Mouse (Mus musculus): ENCODE data around the gene Plxnc1.
A peak's percentile ranks its signal among the peaks of the same experiment; 100 is the strongest.

Plxnc1 gene

GRCm38 (mm10) chr10:94871102-94871501 lies 73.5 kb downstream of the Plxnc1 start:
- DNase-seq (ENCODE audit: low read depth, low spot score), result peak; percentile 12

DNA sequence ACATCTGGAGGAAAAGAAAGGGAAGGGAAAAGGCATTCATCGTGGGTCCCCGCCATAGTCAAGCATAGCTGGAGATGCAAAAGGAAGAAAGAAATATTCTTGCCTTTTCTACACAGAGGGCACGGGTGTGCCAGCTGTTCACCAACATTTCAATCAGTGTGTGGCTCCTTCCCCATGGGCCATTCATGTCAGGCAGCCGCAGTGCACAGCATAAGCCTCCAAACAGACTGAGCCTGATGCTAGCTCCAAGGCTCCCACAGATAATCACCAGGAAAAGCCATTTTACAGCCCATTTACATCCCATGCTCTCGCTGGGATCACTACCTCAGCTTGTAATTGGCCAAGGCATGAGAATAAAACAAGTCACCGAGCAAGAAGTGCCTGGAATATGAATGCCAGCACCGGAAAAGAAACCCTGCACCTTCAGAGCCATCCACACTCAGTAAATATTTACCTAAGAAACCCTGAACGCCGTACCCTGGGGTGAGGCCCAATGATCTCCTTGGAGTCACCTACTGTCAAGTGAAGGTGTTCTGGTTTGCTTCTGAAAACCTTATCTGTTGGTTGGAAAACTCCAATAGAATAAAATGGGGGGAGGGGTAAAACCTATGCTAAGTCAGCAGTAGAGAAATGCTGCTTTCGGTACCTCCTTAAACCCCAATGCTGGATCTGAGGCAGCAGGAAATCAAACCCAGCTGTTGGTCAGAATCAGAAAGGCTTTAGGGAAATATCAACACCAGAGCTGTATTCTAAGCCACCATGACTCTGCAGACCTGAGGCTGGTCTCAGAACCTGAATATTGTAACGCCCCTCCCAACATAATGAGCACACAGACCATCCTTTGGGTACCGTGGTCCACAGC lies 77.4 kb downstream of the Plxnc1 start:
- no peak for DNase-seq (ENCODE audit: low read depth, low spot score)

DNA sequence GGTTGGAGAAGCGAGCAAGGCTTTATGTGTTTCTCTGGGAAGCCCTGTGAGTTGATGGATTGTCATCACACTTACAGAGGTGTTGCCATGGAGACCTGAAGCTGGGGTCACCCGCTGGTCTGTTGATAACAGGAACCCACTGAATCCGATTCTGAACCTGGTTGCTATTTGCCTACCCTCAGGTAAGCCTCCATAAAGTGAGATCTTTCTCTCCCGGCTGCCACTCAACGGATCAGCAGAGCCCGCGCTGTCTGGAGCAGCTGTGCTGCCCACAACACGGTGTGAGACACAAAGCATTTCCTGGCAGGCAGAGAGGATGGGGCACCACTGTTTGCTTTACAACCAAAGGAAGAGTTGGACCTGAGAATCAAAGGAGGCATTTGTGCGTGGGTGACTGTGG lies 79.4 kb downstream of the Plxnc1 start:
- DNase-seq (ENCODE audit: low read depth, low spot score), result no peak

- DNase-seq (ENCODE audit: low read depth, low spot score), result no peak
Measured at GRCm38 (mm10) chr10:94864199-94864928, 80.3 kb downstream of the Plxnc1 start.

- DNase-seq (ENCODE audit: low read depth, low spot score), result no peak
Measured at GRCm38 (mm10) chr10:94863251-94863650, 81.4 kb downstream of the Plxnc1 start.

DNA sequence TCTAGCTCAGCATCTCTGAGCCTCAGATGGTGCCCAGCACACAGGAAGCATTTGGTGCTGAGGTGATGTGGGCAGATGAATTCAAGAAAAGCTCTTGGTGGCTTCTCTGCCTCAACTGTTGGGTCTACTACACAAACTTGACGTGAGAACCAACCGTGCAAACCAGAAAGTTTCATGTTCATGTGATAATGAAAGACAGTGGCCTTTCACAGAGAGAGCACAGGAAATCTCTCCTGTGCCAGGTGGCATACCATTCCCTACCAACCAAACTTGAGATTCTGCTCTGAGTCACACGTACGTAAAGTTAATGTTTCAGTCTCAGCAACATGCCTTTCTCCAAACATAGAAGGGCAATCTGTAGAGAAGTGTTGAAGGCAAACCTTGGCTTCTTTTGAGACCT lies 83.8 kb downstream of the Plxnc1 start:
- no peak for DNase-seq (ENCODE audit: low read depth, low spot score)

GRCm38 (mm10) chr10:94858277-94859033 lies 86.2 kb downstream of the Plxnc1 start:
- DNase-seq (ENCODE audit: low read depth, low spot score), result no peak

- no peak for DNase-seq (ENCODE audit: low read depth, low spot score)
Measured at GRCm38 (mm10) chr10:94850565-94850964, 94.1 kb downstream of the Plxnc1 start.

DNA sequence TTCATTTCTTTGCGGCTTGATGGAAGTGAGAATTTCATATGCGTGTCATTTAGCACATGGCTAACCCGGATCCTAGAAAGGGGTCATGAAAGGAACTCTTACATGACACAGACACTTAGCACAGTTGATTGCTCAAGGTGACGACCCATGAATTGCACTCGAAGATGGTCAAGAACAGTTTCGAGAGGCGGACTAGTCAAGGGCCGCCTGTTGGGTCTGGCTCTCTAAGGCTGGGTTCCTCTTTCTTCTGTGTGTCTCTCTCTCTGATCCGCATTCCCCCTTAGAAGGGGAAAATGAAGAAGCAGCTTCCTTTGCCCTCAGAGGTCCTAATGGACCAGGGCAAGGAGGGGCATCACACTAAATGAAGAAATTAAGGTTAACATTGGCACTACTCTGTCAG lies 94.7 kb downstream of the Plxnc1 start:
- DNase-seq (ENCODE audit: low read depth, low spot score), result no peak

- DNase-seq (ENCODE audit: low read depth, low spot score), result no peak
Measured at GRCm38 (mm10) chr10:94849360-94849759, 95.3 kb downstream of the Plxnc1 start.

DNA sequence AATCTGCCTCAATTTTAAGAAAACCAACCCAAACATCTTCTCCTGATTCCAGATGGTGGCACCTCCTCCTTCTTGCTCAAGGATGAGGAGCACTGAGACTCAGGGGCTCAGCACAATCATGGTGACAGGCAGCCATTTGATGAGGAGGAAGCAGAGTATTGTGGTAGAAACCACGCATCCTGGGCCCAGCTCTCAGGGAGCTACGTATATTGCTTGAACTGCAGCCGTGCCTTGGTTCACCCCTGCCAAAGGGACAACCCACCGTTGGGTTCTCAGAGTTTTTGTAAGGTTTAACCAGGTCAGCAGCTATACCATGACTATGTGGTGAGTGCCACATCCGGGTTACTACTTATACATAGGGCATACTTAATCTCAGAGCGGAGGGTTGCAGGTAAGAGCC lies 96.3 kb downstream of the Plxnc1 start:
- no peak for DNase-seq (ENCODE audit: low read depth, low spot score)

DNA sequence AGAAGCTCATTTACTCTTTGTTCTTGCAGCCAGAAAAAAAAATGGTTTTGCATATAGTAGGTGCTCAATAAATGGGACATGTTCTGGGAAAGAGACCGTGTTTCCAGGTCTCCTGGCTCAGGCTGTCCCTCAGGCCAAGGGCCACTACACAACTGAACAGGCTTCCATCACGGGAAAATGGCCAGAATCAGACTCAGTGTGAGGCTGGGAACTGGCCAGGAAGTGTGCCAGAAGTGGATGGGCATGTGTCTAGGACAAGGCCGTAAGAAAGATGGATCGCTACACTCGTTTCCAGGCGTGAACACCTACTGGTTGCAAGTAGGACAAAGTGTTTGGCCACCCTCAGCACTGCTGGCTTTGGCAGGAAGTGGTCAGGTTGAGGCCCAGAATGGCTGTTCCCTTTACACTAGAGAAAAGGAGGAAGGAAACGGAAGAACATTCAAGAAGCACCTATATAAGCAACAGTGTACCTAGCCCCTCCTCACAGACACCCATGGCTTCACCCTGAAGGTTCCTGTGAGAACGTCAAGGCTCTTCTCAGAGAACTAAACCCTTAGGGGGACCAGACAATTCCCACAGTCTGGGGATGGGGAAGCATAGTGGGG lies 98.0 kb downstream of the Plxnc1 start:
- DNase-seq (ENCODE audit: low read depth, low spot score), result no peak

DNA sequence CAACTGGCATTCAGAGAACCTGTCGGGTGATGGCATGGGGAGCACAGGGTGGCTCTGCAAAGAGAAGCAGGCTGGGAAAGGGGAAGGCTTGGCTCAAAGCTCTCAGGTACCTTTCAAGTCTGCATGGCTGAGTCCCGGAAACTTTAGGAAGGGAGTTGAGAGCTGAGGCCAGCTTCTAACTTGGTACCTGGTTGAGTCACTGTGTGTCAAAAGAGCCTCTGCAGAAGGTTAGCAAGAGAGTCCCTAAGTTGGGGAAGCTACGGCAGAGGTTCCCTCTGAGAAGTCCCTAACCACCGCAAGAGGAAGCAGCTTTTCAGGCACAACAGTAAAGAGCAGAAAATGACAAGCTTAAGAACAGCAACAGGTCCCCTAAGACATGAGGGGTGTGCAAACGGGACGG lies 99.9 kb downstream of the Plxnc1 start:
- DNase-seq (ENCODE audit: low read depth, low spot score), result no peak

GRCm38 (mm10) chr10:94835874-94836273 lies 108.8 kb downstream of the Plxnc1 start:
- no peak for DNase-seq (ENCODE audit: low read depth, low spot score)

- no peak for DNase-seq (ENCODE audit: low read depth, low spot score)
Measured at GRCm38 (mm10) chr10:94829407-94829806, 115.2 kb downstream of the Plxnc1 start.

DNA sequence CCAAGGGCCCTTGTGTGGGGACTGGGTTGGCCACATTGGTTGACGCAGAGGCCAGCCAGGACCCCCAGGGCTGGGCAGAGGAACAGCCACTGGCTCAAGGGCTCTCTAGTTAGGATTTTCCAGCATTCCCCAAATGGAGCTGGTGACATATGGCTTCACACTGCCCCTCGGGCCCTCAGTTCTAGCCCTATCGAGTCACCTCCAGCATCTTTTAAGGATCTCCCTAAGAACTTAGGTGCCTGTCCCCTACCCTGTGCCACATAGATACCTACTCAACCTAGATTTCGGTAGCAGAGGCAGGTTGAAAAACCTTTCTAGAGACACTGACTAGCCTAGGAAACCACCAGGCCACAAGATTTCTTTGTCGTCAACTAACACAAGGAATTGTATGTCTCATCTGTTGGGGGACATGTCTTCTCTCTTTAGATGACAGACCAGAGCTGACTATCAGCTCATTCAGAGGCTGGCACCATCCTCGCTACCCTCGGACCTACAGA lies 115.9 kb downstream of the Plxnc1 start:
- no peak for DNase-seq (ENCODE audit: low read depth, low spot score)

DNA sequence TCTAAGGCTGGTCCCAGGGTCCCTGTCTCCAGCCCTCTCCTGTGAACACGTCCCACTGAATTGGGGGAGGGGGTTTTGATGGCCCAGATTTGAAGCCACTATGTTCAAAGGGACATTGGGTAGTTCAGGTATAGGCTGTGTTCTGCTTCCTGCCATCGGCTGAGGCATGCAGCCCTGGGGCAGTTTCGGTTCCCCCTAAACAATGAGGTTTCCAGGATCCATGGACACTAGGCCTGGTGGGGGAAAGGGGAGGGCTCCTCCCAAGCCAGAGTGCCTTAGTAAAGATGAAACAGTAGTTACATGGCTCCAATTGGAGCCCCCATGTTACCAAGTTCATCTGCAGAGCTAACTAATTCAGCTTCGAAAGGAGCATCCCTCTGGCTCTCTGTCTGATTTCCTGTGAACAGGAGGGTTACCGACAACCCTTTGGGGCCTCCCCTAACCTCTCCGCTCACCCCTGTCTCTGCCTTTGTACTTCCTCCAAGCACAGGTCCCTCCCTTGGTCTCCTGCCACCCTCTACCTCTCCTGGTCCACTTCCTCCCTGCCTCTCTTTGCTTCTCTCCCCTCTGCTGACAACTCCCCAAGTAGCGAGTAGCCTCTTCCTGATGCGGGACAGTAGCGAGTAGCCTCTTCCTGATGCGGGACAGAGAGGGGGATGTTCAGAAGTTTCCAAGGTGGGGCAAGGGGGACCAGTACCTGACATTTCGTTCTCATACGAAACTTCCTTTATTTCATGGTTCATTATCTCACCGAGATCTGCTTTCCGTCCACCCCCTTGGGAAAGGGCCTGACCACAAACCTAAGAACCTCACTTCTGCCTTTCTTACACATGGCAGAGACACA lies 116.5 kb downstream of the Plxnc1 start:
- DNase-seq (ENCODE audit: low read depth, low spot score), result no peak

GRCm38 (mm10) chr10:94827325-94827724 lies 117.3 kb downstream of the Plxnc1 start:
- no peak for DNase-seq (ENCODE audit: low read depth, low spot score)

GRCm38 (mm10) chr10:94826436-94826835 lies 118.2 kb downstream of the Plxnc1 start:
- no peak for DNase-seq (ENCODE audit: low read depth, low spot score)

- no peak for DNase-seq (ENCODE audit: low read depth, low spot score)
Measured at GRCm38 (mm10) chr10:94825951-94826350, 118.7 kb downstream of the Plxnc1 start.

Measured in ZHBTc4 (cell line).